Mouse (Mus musculus) lung, postnatal 0 days (tissue): ENCODE data around the gene Adgrg3.

Source experiments
- CTCF ChIP-seq: IDR thresholded peaks from 2 replicates; pipeline ENCODE4 v1.5.1; 2016; ENCODE audit warnings: antibody characterized with exemption, mild to moderate bottlenecking
- EP300 ChIP-seq: IDR thresholded peaks from 2 replicates; pipeline ENCODE4 v1.6.1; 2016; ENCODE audit warnings: antibody characterized with exemption, mild to moderate bottlenecking, control low read depth

- TF ChIP-seq EP300 (no peak), CTCF (no peak)
Observed at GRCm38 (mm10) chr8:94978593-94979319, 38.7 kb upstream of the Adgrg3 start.
